Mouse (Mus musculus) limb, embryonic 14.5 days (tissue): ENCODE results near the gene Nav3. TPM values are rescaled to one million over a fixed set of nuclear protein-coding genes. Genes with fewer than 3 reads are reported as not detected.

Source experiments
- ATAC-seq: fragments of 200-750 bp; cut with Nextera tagmentation; 2 replicates; pipeline ENCODE4 v1.8.0; 2017; ENCODE audit warnings: low read depth, moderate number of reproducible peaks, moderate TSS enrichment; ENCODE audit not compliant: low FRiP score
- DNase-seq: peaks from one replicate; pipeline ENCODE4 v3.0.0-alpha.2; 2015; ENCODE audit warnings: low spot score
- H3K27ac ChIP-seq: fragments of 300-500 bp; sonication (generic); replicated peaks from 2 replicates; pipeline ENCODE4 v1.5.1; 2014; ENCODE audit warnings: low read depth, mild to moderate bottlenecking, low read length, moderate library complexity, mixed read lengths
- H3K27me3 ChIP-seq: fragments of 300-500 bp; sonication (generic); 2 replicates; pipeline ENCODE4 v1.6.1; 2014; ENCODE audit warnings: low read length, mixed read lengths; ENCODE audit not compliant: control insufficient read depth, insufficient read depth
- H3K36me3 ChIP-seq: fragments of 300-500 bp; sonication (generic); 2 replicates; pipeline ENCODE4 v1.6.1; 2014; ENCODE audit warnings: mild to moderate bottlenecking, low read length, moderate library complexity, mixed read lengths; ENCODE audit not compliant: control insufficient read depth, insufficient read depth
- H3K4me1 ChIP-seq: fragments of 300-500 bp; sonication (generic); 2 replicates; pipeline ENCODE4 v1.6.1; 2014; ENCODE audit warnings: antibody characterized with exemption, low read length, mixed read lengths; ENCODE audit not compliant: control insufficient read depth, insufficient read depth
- H3K4me2 ChIP-seq: fragments of 300-500 bp; sonication (generic); replicated peaks from 2 replicates; pipeline ENCODE4 v1.6.1; 2014; ENCODE audit warnings: low read depth, mild to moderate bottlenecking, low read length, moderate library complexity; ENCODE audit not compliant: severe bottlenecking
- H3K4me3 ChIP-seq: fragments of 300-500 bp; sonication (generic); replicated peaks from 2 replicates; pipeline ENCODE4 v1.5.1; 2014; ENCODE audit warnings: low read length
- H3K9ac ChIP-seq: fragments of 300-500 bp; sonication (generic); 2 replicates; pipeline ENCODE4 v1.6.1; 2014; ENCODE audit warnings: mild to moderate bottlenecking, low read depth, low read length, moderate library complexity; ENCODE audit not compliant: severe bottlenecking
- H3K9me3 ChIP-seq: fragments of 300-500 bp; sonication (generic); 2 replicates; pipeline ENCODE4 v1.6.1; 2016; ENCODE audit warnings: low read length; ENCODE audit not compliant: control insufficient read depth
- POLR2A ChIP-seq: fragments of 200-500 bp; IDR thresholded peaks from 2 replicates; pipeline ENCODE4 v1.8.0; 2012; ENCODE audit warnings: inconsistent platforms, mild to moderate bottlenecking, moderate library complexity, borderline replicate concordance; ENCODE audit not compliant: insufficient read depth, insufficient read length; ENCODE audit errors: extremely low read depth
- WGBS: fragments of 180-500 bp; shearing (Covaris S2); extraction: QIAGEN DNeasy Blood & Tissue Kit; methylation state at CpG from one replicate; pipeline ENCODE4 v1.1.7; 2014; 5-methylcytosine and 5-hydroxymethylcytosine counted together
- polyA plus RNA-seq, 2 experiments: library from polyadenylated mRNA; depleted of rRNA in 1 of 2; stranded (reverse) in 1 of 2; unstranded in 1 of 2; fragments of >200 nt; fragmentation: Nextera tagmentation in 1 of 2; extraction: Ambion mirVana in 1 of 2; gene quantifications; 2 replicates each; pipeline versions ENCODE4 v1.2.1 to v1.2.3; 2012 to 2014

Gene Nav3
- polyA plus RNA-seq, 2 experiments, result 6.6 to 7.5 TPM

DNA sequence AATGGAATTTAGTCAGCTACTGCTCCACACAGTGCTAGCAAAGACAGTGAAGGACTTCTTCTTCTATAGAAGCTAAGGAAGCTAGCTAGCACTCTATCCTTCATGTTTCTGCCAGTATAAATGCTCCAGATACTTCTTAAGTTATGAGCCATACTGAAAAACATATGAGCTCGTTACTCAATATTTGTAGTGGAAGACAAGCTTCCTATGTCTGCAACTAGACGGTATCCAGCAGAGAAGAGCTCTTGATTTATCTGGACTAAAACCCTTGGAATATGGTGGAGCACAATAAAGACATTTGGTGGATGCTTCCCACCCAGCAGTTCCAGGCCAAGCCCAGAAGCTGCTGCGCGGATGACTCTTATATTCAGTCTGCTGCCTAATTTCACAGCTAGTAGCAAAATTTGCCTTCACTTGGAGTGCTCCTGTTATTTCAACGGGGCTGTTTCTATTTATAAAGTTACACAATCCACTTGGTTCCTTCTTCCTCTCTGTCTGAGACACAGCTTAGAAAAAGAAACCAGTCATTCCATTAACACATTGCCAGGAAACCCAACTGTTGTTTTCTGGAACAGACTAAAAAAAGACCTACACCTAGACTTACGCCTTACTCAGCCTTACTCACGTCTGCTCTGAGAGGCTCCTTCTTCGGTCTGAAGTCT, 470.0 kb downstream of the Nav3 start:
- 68% methylated on average over 8 of the region's 8 CpGs for WGBS
- DNase-seq, result no peak

DNA sequence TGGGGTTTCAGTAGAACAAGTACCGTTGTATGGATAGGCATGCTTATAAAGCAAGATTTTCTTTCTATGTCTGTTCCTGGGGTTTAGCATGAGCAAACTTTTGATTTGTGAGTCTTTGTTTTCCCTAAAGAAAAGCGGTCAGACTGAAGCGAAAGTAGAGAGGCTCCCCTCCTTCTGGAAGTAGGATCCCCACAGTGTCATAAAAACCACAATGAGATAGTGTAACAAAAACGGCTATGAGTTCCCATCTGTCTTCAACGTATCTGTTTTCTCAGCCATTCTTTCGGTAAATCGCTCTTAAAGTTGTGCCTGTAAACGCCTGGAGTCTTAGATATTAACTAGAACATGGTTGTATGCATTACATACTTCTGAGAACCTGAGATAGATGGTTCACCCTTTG, 479.7 kb downstream of the Nav3 start:
- no peaks in the 10 kb centered on the region for H3K36me3 ChIP-seq
- H3K9me3 ChIP-seq, result no peaks in the 10 kb centered on the region
- no peak for TF ChIP-seq POLR2A
- no peaks in the 10 kb centered on the region for H3K4me1 ChIP-seq
- no peak overlapping the region for H3K4me2 ChIP-seq
- H3K9ac ChIP-seq, result no peak overlapping the region
- DNase-seq (peak; percentile 13), ATAC-seq (peak; percentile 41; the same call in 1 of the 2 replicates)
- WGBS, result 68% methylated on average over 8 of the region's 8 CpGs
- no peak overlapping the region for H3K4me3 ChIP-seq
- no peak overlapping the region for H3K27ac ChIP-seq
- no peaks in the 10 kb centered on the region for H3K27me3 ChIP-seq

More for the DNA sequence above, 470.0 kb downstream of the Nav3 start:
- H3K4me3 ChIP-seq, result no peak overlapping the region
- H3K27ac ChIP-seq, result no peak overlapping the region
- H3K9ac ChIP-seq, result no peak overlapping the region
- TF ChIP-seq POLR2A, result no peak
- H3K4me2 ChIP-seq, result no peak overlapping the region
- no peaks in the 10 kb centered on the region for H3K27me3 ChIP-seq
- no peaks in the 10 kb centered on the region for H3K36me3 ChIP-seq
- no peaks in the 10 kb centered on the region for H3K4me1 ChIP-seq
- no peaks in the 10 kb centered on the region for H3K9me3 ChIP-seq
- no peak for ATAC-seq

DNA sequence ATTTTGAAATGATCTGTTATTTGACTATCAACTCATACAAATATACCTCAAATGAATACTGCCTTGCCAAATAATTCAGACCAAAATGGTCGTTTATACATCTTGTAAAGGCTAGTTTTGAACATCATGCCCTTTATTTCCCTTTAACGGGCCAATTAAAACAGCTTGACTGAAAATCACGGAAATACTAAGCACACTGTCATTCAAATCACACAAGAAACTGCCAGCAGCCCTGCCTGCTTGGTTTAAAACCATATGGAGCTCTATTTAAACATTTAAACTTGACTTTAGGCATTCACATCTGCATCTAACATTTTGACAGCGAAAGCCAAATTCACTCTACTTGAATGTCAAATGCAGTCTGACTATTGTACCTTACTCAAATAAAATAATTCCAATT, 481.8 kb downstream of the Nav3 start:
- DNase-seq, result no peak
- ATAC-seq, result no peak
- WGBS, result 53% methylated on average over 4 of the region's 4 CpGs

DNA sequence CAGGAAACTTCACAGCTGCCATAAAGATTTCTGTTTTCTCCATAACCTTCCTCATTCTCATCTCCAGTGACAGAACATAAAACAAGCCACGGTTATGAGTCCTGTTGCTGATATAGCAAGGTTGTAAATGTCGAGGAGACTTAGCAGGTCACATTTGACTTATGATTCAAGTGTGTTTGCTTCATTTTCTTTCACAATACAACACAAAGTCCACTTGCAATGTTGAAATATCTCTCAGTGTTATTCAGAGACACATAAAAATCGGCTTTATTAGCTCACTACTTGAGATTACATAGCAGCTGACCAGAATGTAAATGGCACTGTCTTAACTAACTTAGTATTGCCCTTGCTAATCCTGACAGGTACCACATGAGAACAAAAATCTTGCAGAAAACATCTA, 482.5 kb downstream of the Nav3 start:
- Histone ChIP-seq H3K4me1 (no peaks in the 10 kb centered on the region), H3K36me3 (no peaks in the 10 kb centered on the region), H3K27me3 (no peaks in the 10 kb centered on the region), H3K4me2 (no peak overlapping the region), H3K27ac (no peak overlapping the region), H3K9me3 (no peaks in the 10 kb centered on the region), H3K9ac (no peak overlapping the region), H3K4me3 (no peak overlapping the region)
- DNase-seq (peak; percentile 9), ATAC-seq (no peak)
- no peak for TF ChIP-seq POLR2A
- WGBS, result 37% methylated on average over 3 of the region's 3 CpGs

More for the DNA sequence above, 481.8 kb downstream of the Nav3 start:
- H3K9ac ChIP-seq, result no peak overlapping the region
- no peaks in the 10 kb centered on the region for H3K4me1 ChIP-seq
- no peaks in the 10 kb centered on the region for H3K9me3 ChIP-seq
- no peaks in the 10 kb centered on the region for H3K27me3 ChIP-seq
- no peak overlapping the region for H3K4me3 ChIP-seq
- no peaks in the 10 kb centered on the region for H3K36me3 ChIP-seq
- H3K4me2 ChIP-seq, result no peak overlapping the region
- TF ChIP-seq POLR2A, result no peak
- H3K27ac ChIP-seq, result no peak overlapping the region

DNA sequence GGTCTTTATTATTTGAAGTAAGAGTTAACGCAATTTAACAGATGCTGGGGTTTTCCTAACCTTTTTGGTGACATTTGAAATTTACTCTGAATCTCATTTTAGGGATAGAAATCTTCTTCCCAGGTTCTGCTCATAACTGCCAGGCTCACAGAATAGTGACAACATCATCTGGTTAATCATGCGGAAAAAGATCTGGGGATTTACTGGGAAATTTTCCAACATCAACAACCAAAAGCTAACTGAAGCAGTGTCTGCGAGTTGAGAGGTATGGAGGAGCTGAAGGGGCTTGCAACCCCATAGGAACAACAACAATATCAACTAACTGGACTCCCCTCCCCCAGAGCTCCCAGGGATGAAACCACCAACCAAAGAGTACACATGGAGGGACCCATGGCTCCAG, 505.7 kb downstream of the Nav3 start:
- 72% methylated on average over 3 of the region's 3 CpGs for WGBS
- no peak for ATAC-seq
- Histone ChIP-seq H3K27me3 (no peaks in the 10 kb centered on the region), H3K4me1 (no peaks in the 10 kb centered on the region), H3K36me3 (no peaks in the 10 kb centered on the region), H3K4me2 (no peak overlapping the region), H3K9me3 (no peaks in the 10 kb centered on the region), H3K9ac (no peak overlapping the region), H3K4me3 (no peak overlapping the region), H3K27ac (no peak overlapping the region)
- no peak for TF ChIP-seq POLR2A
- peak; percentile 6 for DNase-seq

DNA sequence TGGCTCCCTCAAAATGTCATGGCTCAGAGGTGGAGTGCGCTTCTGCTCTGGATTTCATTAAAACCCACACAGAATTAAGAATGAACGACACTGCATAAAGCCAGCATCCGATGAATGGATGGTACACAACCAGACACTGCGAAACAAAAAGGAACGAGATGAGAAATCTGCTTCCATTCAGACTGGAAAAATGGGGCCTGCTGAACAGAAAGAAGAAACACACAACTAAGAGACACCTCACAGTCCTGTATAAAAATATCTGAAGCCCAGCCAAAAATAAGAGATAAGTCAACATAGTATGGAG, 526.7 kb downstream of the Nav3 start:
- H3K4me3 ChIP-seq, result no peak overlapping the region
- WGBS, result 40% methylated on average over 5 of the region's 5 CpGs
- no peak for ATAC-seq

More for the DNA sequence above, 526.7 kb downstream of the Nav3 start:
- H3K27ac ChIP-seq, result no peak overlapping the region
- no peak overlapping the region for H3K9ac ChIP-seq
- H3K36me3 ChIP-seq, result no peaks in the 10 kb centered on the region
- H3K27me3 ChIP-seq, result no peaks in the 10 kb centered on the region
- no peaks in the 10 kb centered on the region for H3K4me1 ChIP-seq
- no peaks in the 10 kb centered on the region for H3K9me3 ChIP-seq
- H3K4me2 ChIP-seq, result no peak overlapping the region
- DNase-seq, result no peak
- TF ChIP-seq POLR2A, result no peak
